Mouse (Mus musculus): ENCODE measurements around the gene Ifitm5.

GRCm38 (mm10) chr7:140900220-140900619 is 49.9 kb downstream of the Ifitm5 start, which contains the start of gene Cox8b:
- TF ChIP-seq CTCF (IDR thresholded peaks at IDR 0.05; ENCODE audit: low read depth, low read length) (no peak), GATA1 (IDR thresholded peaks at IDR 0.05; ENCODE audit: borderline replicate concordance, low read length) (no peak), POLR2AphosphoS5 (IDR thresholded peaks at IDR 0.05; ENCODE audit: insufficient replicate concordance, low read depth, low read length) (no peak), TAL1 (conservative IDR thresholded peaks at IDR 0.05; ENCODE audit: low read depth, low read length) (no peak)

Data from G1E (cell line).